Mouse (Mus musculus) gonadal fat pad, adult 2 months (tissue): ENCODE data around the gene Cd209g. TPM values are rescaled to one million over a fixed set of nuclear protein-coding genes. Genes with fewer than 3 reads are reported as not detected.

Experiments
- polyA plus RNA-seq: library from polyadenylated mRNA; depleted of rRNA; stranded (reverse); fragments of >200 nt; gene quantifications from 2 replicates; pipeline ENCODE4 v1.2.3, GENCODE M21; 2012; rRNA removed

Cd209g gene
- polyA plus RNA-seq, 1 experiment, result 7.3 TPM

Other genes starting within 250 kb of the Cd209g start
- 1.4 and 1.9 TPM in 2 replicates for gene Cd209b, start 207.3 kb upstream of the Cd209g start, polyA plus RNA-seq
- gene Cd209c, start 179.4 kb upstream of the Cd209g start, polyA plus RNA-seq, result 0.67 and 1.1 TPM in 2 replicates
- gene Cd209f, start 28.3 kb upstream of the Cd209g start, polyA plus RNA-seq, result 7.2 and 11.4 TPM in 2 replicates
- gene Evi5l, start 32.5 kb downstream of the Cd209g start, polyA plus RNA-seq, result 39.8 and 41.1 TPM in 2 replicates
- gene Prr36, start 83.4 kb downstream of the Cd209g start, polyA plus RNA-seq, result 0.09 and 0.12 TPM in 2 replicates
- gene Lrrc8e, start 92.7 kb downstream of the Cd209g start, polyA plus RNA-seq, result 4.1 and 4.3 TPM in 2 replicates
- gene Map2k7, start 104.6 kb downstream of the Cd209g start, polyA plus RNA-seq, result 27.6 and 28.2 TPM in 2 replicates
- 1.3 and 1.9 TPM in 2 replicates for gene Gm49320, start 104.8 kb downstream of the Cd209g start, polyA plus RNA-seq
- 9.0 and 10.7 TPM in 2 replicates for gene Tgfbr3l, start 114.1 kb downstream of the Cd209g start, polyA plus RNA-seq
- gene Snapc2, start 119.0 kb downstream of the Cd209g start, polyA plus RNA-seq, result 47.0 and 48.2 TPM in 2 replicates
- gene Ctxn1, start 125.2 kb downstream of the Cd209g start, polyA plus RNA-seq, result 23.9 and 35.3 TPM in 2 replicates
- 51.3 and 74.6 TPM in 2 replicates for gene Timm44, start 141.8 kb downstream of the Cd209g start, polyA plus RNA-seq
- 5.3 and 6.9 TPM in 2 replicates for gene Ccl25, start 191.1 kb downstream of the Cd209g start, polyA plus RNA-seq
- 29.8 and 38.8 TPM in 2 replicates for gene Elavl1, start 191.3 kb downstream of the Cd209g start, polyA plus RNA-seq